Mouse (Mus musculus) megakaryocyte-erythroid progenitor cell, adult 5 weeks (primary cell): ENCODE data around the gene Klhl10. TPM values are rescaled to one million over a fixed set of nuclear protein-coding genes. Genes with fewer than 3 reads are reported as not detected.

ENCODE experiments used
- polyA plus RNA-seq: library from polyadenylated mRNA; stranded (reverse); fragments of >175 nt; gene quantifications from 2 replicates; pipeline ENCODE4 v1.2.3, GENCODE M21; 2012

Klhl10 gene
- polyA plus RNA-seq, result 0.12 TPM in 2 replicates

GRCm38 (mm10) chr11:100441797-100442196 lies at the start of gene Klhl10, which contains the start of gene Nt5c3b:
Gene Klhl10 (plus strand): TSS chr11:100441917.
Gene Nt5c3b (minus strand): TSS chr11:100441808.

DNA sequence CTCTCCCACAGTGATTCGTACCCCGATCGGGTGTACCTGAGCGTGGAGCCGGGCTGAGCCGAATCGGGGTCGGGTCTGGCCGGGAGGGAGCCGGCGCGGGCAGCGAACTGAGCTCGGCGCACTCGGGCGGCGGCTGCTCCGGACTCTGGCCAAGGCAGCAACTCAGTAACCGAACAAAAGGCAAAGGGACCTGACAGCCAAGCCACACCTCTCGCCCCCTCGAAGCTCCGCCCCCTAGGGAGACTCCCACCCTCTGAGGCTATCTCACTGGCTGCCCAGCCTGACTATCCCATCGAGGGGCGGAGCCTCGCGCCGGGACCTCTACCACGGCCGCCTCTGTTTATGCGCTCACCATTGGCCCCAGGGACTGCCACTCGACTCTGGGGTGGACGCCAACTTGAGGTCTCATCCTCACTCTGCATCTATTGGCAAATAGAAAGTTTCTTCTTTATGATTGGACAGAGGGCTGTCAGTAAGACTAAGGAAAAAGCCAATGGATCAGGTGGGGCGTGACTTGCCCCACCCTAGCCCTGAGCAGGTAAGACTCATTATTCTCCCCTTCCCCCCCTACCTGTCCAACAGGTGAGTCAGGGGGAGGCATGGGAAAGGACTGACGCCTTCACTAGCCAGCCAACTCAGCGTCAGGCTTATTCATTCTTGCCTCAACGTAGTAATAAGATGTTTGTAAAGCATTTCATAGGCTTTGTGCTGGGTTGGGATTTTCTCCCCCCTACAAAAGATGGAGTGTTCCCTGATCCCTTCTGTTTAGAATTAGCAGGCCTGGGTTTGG lies 43.9 kb upstream of the Klhl10 start, which contains the start of gene Jup:
Gene Jup (minus strand): TSS at position 164 of the 790 bp plus-strand sequence.

DNA sequence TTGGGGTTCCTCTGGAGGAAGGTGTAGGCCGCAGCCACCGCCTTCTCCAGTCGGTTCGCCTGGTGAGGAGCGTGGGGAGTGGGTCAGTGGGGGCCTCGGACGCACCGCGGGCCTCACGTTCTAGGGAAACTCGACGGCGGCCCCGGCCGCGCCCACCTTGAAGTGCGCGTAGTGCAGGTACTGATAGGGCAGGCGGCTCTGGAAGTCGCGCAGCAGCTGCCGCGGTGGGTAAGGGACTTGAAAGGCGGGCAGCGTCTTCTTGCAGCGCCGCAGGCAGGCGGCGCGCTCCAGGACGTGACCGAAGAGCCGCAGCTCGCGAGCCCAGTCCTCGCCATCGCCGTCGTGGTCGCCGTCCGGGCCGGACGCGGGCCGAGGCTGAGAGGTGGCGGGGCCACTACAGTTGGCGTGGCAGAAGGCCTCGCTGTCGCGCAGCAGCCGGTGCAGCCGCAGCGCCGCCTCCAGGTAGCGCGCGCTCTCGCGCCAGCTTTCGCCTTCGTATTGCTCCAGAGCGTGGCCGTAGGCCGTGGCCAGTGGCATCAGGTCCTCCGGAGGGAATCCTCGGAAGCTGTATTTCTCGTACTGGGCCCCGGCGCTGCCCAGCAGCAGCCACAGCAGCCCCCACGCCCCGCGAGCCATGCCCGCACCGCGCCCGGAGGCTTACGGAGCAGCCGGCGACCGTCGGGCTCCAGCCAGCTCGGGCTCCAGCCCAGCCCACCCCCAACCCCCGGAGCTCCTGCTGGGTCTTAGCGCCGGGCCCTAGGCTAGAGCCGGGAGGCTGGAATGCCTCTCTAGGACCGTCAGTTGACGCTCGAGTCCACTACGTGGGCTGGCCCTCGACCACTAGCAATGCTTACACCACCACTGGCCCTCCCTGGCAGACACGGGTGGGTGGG lies 27.4 kb upstream of the Klhl10 start, which contains the start of gene P3h4:
Gene P3h4 (minus strand): TSS at position 816 of the 893 bp plus-strand sequence.

GRCm38 (mm10) chr11:100414914-100415822 lies 26.5 kb upstream of the Klhl10 start, which contains the start of gene Fkbp10:
Gene Fkbp10 (plus strand): TSS chr11:100415697.

GRCm38 (mm10) chr11:100472197-100472934 lies 30.6 kb downstream of the Klhl10 start, which contains the start of gene Klhl11:
Gene Klhl11 (minus strand): TSS chr11:100472741.

Other genes starting within 250 kb of the Klhl10 start
- gene Krt9, start 248.7 kb upstream of the Klhl10 start, polyA plus RNA-seq, result not detected in 2 replicates
- gene Krt14, start 234.4 kb upstream of the Klhl10 start, polyA plus RNA-seq, result 0.14 and 0.15 TPM in 2 replicates
- not detected in 2 replicates for gene Krt16, start 193.0 kb upstream of the Klhl10 start, polyA plus RNA-seq
- 0.05 and 0.16 TPM in 2 replicates for gene Krt17, start 180.9 kb upstream of the Klhl10 start, polyA plus RNA-seq
- gene Krt42, start 172.0 kb upstream of the Klhl10 start, polyA plus RNA-seq, result not detected in 2 replicates
- gene Eif1, start 122.0 kb upstream of the Klhl10 start, polyA plus RNA-seq, result 431 and 615 TPM in 2 replicates
- not detected in 2 replicates for gene Gast, start 107.5 kb upstream of the Klhl10 start, polyA plus RNA-seq
- 0.16 and 0.30 TPM in 2 replicates for gene Hap1, start 85.8 kb upstream of the Klhl10 start, polyA plus RNA-seq
- gene Jup, start 44.2 kb upstream of the Klhl10 start, polyA plus RNA-seq, result 12.4 and 15.2 TPM in 2 replicates
- gene P3h4, start 27.1 kb upstream of the Klhl10 start, polyA plus RNA-seq, result 0.22 and 0.68 TPM in 2 replicates
- 0.29 and 0.64 TPM in 2 replicates for gene Fkbp10, start 26.2 kb upstream of the Klhl10 start, polyA plus RNA-seq
- gene Nt5c3b, start 109 bp upstream of the Klhl10 start, polyA plus RNA-seq, result 70.0 and 73.2 TPM in 2 replicates
- gene Klhl11, start 30.8 kb downstream of the Klhl10 start, polyA plus RNA-seq, result 2.0 and 4.0 TPM in 2 replicates
- gene Acly, start 86.1 kb downstream of the Klhl10 start, polyA plus RNA-seq, result 33.9 and 41.9 TPM in 2 replicates
- gene Ttc25, start 103.7 kb downstream of the Klhl10 start, polyA plus RNA-seq, result 0.07 TPM in 1 of 2 replicates, not detected in the other
- 27.6 and 29.6 TPM in 2 replicates for gene Cnp, start 133.0 kb downstream of the Klhl10 start, polyA plus RNA-seq
- 42.8 and 43.0 TPM in 2 replicates for gene Nkiras2, start 177.3 kb downstream of the Klhl10 start, polyA plus RNA-seq
- gene Dnajc7, start 178.3 kb downstream of the Klhl10 start, polyA plus RNA-seq, result 111 and 131 TPM in 2 replicates